Mouse (Mus musculus) Muller cell, postnatal 12 days (primary cell): Measurements from ENCODE around the gene Ncbp3.

Experiments
- DNase-seq: peaks from one replicate; pipeline ENCODE4 v3.0.0-alpha.2; 2015; ENCODE audit errors: inconsistent ontology term

Gene Ncbp3

DNA sequence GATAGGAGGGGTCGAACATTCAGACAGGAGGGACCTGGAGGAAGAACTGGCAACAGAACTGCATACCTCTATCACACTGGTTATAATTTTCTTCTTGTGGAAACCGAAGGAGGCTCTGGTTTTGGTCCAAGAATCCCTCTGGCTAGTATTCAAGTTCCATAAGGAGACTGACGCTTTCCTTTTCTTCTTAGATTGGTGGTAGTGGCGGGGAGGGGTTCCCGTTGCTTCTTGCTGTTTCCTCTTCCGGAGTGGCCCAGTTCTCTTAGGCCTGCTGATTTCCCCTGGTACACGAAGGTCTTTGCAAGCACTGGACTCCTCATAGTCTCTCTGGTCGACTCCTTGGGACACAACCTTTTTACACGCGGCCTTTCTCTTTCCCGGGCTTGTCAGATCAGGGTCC is 89.5 kb downstream of the Ncbp3 start:
- no peak for DNase-seq

DNA sequence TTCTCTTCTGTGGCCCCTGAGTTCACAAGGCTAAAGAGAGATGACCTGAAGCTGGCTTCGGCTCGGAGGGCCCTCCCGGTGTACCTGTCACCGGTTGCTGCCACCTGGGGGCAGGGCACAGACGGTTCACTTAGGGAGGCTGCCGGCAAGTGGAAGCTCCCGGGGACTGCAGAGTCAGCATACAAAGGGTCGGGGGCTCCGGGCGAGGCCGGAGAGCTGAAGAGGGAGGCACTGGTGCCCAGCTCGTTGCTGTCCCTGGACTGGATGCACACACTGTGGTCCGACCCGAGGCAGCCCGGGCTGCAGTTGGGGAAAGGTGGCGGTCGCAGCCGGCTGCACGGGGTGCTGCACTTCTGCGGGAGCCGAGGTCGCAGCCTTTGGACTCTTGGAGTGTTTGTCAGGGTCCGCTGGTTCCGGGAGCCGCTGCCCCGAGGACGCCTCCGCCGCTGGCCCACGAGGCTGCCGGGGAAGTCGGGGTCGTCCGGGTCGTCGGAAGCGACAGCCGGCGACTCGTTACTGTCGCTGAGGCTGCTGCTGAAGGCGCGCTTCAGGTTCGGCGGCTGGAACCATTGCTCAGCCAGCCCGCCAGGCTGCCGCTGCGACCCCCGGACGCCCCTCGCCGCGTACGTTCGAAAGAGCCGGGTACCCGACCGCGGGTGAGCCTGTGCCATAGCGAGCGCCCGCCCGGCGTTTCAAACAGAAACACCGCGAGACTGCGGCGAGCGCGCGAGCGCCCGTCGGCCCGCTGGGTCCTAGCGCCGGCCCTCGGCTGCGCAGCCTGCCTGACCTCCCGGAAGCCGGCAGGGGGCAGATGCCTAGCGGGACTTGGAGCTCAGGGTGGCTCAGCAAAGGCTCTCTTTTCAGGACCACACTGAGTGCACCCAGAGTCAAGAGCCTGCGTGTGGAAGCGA is 90.3 kb downstream of the Ncbp3 start, which contains the start of gene Haspin:
TSS of gene Haspin (minus strand) at position 704 of the 911 bp plus-strand sequence.
- DNase-seq: peak; percentile 89
